Mouse (Mus musculus) brain, adult 2 months (tissue): Measurements from ENCODE around the gene Fbxw7.

Source experiments
- DNase-seq: peaks from one replicate; pipeline ENCODE4 v3.0.0; 2011; ENCODE audit warnings: low read depth, low spot score

The Fbxw7 gene

GRCm38 (mm10) chr3:85024817-85025705, 210.0 kb downstream of the Fbxw7 start:
- DNase-seq, result peak; percentile 89
